Mouse (Mus musculus): ENCODE results near the gene Dlec1. TPM values are rescaled to one million over a fixed set of nuclear protein-coding genes. Genes with fewer than 3 reads are reported as not detected.

The Dlec1 gene
- polyA plus RNA-seq, 1 experiment from 2014 or later = 0.94 TPM

DNA sequence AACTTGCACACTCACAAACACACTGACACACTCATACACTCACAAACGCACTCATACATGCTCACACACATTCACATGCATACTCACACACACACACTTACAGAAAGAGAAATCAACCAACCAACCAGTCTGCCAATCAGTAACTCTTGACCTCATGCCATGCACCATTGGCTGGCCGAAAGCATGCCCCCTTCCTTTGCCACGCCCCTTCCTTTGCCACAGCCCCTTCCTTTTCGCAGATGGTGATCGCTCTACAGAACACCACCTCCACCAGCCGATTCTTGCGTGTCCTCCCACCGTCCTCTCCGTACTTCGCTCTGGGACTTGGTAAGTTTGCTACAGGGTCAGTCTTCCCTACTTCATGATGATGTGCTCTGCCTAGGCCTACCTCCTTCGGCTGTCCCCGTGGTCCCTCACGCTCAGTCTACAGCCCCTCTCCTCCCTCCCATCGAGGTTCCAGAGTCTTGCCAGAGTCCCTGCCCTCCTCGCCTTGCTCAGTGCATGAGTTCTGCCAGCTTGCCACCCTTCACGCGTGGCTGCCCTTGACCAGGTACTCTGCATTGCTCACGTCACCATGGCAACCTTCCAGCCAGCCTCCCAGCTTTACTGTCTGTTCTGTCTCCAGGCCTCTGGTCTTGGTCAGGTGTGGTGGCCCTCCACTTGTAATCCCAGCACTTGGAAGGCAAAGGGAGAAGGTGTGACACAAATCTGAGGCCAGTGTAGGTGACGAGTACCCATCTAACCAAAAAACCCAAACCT is 17.3 kb downstream of the Dlec1 start:
- no peaks in the 10 kb centered on the region for H3K27me3 ChIP-seq (replicated peaks)
- H3K4me2 ChIP-seq = no peak overlapping the region
- ATAC-seq (replicated peaks) = no peak
- H3K4me3 ChIP-seq = no peak overlapping the region
- H3K4me1 ChIP-seq = no peaks in the 10 kb centered on the region
- no peaks in the 10 kb centered on the region for H3K36me3 ChIP-seq (replicated peaks)
- 88% methylated on average over 19 of the region's 19 CpGs for WGBS
- no peak overlapping the region for H3K9ac ChIP-seq
- no peaks in the 10 kb centered on the region for H3K9me3 ChIP-seq
- no peak overlapping the region for H3K27ac ChIP-seq

DNA sequence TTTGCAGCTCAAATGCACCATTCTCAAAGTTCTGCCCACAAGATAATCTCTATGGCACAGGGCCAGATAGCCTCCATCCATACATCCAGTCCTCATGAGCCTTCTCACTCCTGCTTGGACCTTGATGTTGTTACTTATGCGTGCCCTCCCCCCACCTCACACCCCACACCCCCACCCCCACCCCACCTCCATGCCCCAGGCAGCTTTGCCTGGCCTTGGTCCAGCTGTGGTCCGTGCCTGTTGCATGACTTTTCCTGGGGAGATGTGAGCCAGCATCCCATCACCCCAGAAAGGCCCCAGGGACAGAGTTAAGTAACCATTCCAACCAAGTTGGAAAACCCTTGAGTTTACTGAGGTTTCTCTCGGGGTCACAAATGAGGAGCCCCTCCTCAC is 17.9 kb downstream of the Dlec1 start:
- 76% methylated on average over 3 of the region's 3 CpGs for WGBS
- no peak overlapping the region for H3K4me3 ChIP-seq
- no peaks in the 10 kb centered on the region for H3K36me3 ChIP-seq (replicated peaks)
- H3K4me2 ChIP-seq = no peak overlapping the region
- H3K4me1 ChIP-seq = no peaks in the 10 kb centered on the region
- ATAC-seq (replicated peaks) = no peak
- no peaks in the 10 kb centered on the region for H3K27me3 ChIP-seq (replicated peaks)
- H3K9ac ChIP-seq = no peak overlapping the region
- no peaks in the 10 kb centered on the region for H3K9me3 ChIP-seq
- no peak overlapping the region for H3K27ac ChIP-seq

DNA sequence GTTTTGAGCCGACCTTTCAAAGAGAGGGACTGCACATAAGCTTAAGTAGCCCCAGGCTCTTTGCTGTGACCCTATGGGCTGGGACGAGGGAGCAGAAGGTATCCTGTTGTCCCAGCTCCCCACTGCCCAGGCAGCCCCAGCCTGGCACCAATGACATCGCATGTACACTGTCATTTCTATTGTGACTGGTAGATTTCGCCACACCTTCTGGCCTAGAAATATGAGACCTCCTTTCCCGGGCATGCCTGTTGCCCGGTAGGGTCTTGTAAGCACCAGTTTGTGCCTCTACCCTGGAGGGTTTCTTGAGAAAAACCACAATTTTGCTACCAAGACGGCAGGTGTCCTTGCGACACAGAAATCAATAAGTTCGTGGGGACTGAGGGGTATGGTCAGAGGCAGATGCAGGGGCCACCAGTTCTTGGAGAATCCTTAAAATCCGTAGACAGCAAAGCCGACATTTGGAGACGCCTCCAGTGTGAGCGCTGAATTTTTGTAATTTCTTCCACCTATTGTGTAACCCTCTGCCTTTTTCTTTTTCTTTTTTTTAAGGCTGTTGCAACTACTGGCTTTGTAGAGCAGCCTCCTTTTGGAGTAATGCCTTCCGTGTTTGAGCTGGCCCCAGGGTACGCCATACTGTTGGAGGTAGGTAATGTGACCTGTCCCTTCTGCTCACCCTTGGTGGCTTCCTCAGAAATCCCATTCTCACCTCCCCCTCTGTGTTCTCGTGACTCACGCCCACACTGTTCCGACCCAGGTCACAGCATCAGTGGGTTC is 20.5 kb downstream of the Dlec1 start:
- Histone ChIP-seq H3K27me3 (replicated peaks) (no peaks in the 10 kb centered on the region), H3K4me1 (no peaks in the 10 kb centered on the region), H3K4me2 (no peak overlapping the region), H3K27ac (no peak overlapping the region), H3K9ac (no peak overlapping the region), H3K4me3 (no peak overlapping the region), H3K36me3 (replicated peaks) (no peaks in the 10 kb centered on the region), H3K9me3 (no peaks in the 10 kb centered on the region)
- WGBS = 87% methylated on average over 18 of the region's 18 CpGs
- no peak for ATAC-seq (replicated peaks)

DNA sequence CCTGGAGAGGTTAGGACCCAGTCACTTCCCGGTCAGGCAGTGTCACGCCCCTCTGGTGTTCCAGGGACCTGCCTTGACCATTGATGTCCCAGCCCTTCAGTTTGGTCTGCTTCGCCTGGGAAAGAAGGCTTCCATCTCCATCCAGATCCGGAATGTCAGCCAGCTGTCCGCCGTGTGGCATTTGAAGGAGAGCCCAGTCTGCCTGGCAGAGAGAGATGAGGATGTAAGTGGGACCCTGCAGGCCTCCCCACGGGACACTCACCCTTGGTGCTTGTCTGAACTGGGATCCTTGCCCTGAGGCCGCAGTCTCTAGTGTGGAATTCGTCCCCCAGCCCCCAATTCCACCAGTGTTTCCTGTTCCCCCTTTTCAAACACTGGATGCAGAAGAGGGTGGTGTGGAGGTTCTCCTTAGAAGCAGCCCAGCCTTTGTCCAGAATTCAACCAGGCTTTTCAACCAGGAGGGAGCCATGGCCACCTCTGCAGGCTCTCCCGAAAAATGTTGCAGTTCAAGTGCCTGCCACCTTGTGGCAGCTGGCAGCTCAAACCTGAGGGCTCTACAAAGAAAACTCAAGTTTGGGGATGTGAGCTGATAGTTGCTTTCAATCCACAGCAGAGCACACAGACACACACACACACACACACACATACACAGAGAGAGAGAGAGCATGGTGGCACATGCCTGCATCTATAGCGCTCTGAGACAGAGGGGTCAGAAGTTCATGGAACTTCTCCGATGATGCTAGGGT is 26.3 kb downstream of the Dlec1 start:
- H3K4me2 ChIP-seq = no peak overlapping the region
- no peak for ATAC-seq (replicated peaks)
- WGBS = 83% methylated on average over 12 of the region's 12 CpGs

DNA sequence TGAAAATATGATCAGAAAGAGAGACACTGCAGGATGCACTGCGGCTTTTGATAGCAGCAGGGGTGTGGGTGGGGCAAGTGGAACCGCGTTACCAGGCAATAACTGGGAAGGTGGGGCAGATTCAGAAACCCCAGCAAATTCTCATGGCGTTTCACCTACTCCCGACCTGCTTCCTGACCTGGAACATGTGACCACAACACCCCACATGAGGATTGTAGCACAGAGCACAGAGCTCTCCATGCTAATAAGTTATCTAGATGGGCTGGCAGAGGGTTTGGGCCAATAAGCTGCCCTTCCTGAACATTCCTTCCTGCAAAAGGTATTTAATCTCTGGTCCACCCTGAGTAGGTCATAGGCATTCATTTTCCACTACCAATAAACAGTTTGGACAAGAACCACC is 28.4 kb downstream of the Dlec1 start:
- 63% methylated on average over 5 of the region's 5 CpGs for WGBS
- no peak for ATAC-seq (replicated peaks)

More for the DNA sequence above, 26.3 kb downstream of the Dlec1 start:
- H3K9ac ChIP-seq = no peak overlapping the region
- no peak overlapping the region for H3K4me3 ChIP-seq
- H3K36me3 ChIP-seq (replicated peaks) = no peaks in the 10 kb centered on the region
- no peak overlapping the region for H3K27ac ChIP-seq
- no peaks in the 10 kb centered on the region for H3K4me1 ChIP-seq
- H3K27me3 ChIP-seq (replicated peaks) = no peaks in the 10 kb centered on the region
- H3K9me3 ChIP-seq = no peaks in the 10 kb centered on the region

DNA sequence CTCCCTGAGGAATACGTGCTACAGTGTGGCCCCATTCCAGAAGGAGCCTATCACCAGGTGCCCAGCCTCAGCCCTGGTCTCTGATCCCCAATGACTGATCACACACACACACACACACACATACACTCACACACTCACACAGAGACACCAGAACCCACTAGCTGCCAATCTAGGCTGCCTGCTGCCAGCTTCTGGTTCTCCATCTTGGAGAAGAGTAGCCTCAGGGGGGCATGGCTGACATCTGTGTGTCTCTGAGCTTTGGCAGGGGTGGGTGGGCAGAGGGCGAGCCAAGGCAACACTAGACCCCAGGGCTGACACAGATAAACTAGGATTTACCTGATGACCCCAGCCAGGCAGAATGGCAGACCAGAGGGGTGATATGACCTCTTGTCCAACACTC is 36.6 kb downstream of the Dlec1 start:
- Histone ChIP-seq H3K27me3 (replicated peaks) (no peaks in the 10 kb centered on the region), H3K36me3 (replicated peaks) (no peaks in the 10 kb centered on the region), H3K27ac (no peak overlapping the region), H3K4me1 (no peaks in the 10 kb centered on the region), H3K9me3 (no peaks in the 10 kb centered on the region), H3K9ac (no peak overlapping the region), H3K4me3 (no peak overlapping the region), H3K4me2 (no peak overlapping the region)
- ATAC-seq (replicated peaks) = no peak
- 90% methylated on average over 2 of the region's 2 CpGs for WGBS

More for the DNA sequence above, 28.4 kb downstream of the Dlec1 start:
- Histone ChIP-seq H3K9me3 (no peaks in the 10 kb centered on the region), H3K4me1 (no peaks in the 10 kb centered on the region), H3K4me2 (no peak overlapping the region), H3K9ac (no peak overlapping the region), H3K27me3 (replicated peaks) (no peaks in the 10 kb centered on the region), H3K4me3 (no peak overlapping the region), H3K27ac (no peak overlapping the region), H3K36me3 (replicated peaks) (no peaks in the 10 kb centered on the region)

DNA sequence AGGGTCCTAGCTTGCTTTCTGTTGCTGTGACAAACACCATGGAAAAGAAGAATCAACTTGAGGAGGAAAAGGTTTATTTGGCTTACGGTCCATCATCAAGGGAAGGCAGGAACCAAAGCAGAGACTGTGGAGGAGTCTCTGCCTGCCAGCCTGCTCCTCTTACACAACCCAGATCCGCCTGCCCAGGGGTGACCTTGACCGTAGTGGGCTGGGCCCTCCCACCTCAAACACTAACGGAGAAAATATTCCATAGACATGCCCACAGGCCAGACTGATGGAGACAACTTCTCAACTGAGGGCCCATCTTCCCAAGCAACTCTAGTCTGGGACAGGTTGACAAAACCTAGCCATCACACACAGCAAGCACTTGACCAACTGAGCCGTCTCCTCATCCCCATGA is 39.8 kb downstream of the Dlec1 start:
- ATAC-seq (replicated peaks) = no peak
- Histone ChIP-seq H3K9me3 (no peaks in the 10 kb centered on the region), H3K27me3 (replicated peaks) (no peaks in the 10 kb centered on the region), H3K4me2 (no peak overlapping the region), H3K36me3 (replicated peaks) (no peaks in the 10 kb centered on the region), H3K27ac (no peak overlapping the region), H3K4me1 (no peaks in the 10 kb centered on the region), H3K9ac (no peak overlapping the region), H3K4me3 (no peak overlapping the region)
- WGBS = 88% methylated on average over 5 of the region's 5 CpGs

DNA sequence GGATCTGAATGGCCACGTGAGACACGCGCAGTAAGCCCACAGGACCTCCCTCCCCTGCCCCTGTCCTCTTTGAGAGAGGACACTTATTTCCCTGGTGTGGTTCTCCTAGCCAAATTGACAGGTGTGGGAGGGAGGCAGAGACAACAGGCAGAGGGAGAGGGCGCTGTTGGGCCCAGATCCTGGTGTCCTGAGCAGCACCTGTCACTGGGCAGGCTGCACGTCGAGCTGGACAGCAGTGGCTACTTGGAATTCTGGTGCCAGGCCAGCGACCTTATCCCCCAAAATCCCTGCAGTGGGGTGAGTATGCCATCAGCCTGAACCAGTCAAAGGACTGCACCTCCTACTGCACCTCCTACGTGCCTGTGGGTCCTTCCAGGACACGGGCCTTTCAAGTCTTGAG is 41.1 kb downstream of the Dlec1 start:
- no peak overlapping the region for H3K9ac ChIP-seq
- no peak for ATAC-seq (replicated peaks)
- H3K27ac ChIP-seq = no peak overlapping the region
- no peak overlapping the region for H3K4me3 ChIP-seq
- H3K4me1 ChIP-seq = no peaks in the 10 kb centered on the region
- H3K9me3 ChIP-seq = no peaks in the 10 kb centered on the region
- no peaks in the 10 kb centered on the region for H3K36me3 ChIP-seq (replicated peaks)
- no peak overlapping the region for H3K4me2 ChIP-seq
- WGBS = 72% methylated on average over 9 of the region's 9 CpGs
- H3K27me3 ChIP-seq (replicated peaks) = no peaks in the 10 kb centered on the region

DNA sequence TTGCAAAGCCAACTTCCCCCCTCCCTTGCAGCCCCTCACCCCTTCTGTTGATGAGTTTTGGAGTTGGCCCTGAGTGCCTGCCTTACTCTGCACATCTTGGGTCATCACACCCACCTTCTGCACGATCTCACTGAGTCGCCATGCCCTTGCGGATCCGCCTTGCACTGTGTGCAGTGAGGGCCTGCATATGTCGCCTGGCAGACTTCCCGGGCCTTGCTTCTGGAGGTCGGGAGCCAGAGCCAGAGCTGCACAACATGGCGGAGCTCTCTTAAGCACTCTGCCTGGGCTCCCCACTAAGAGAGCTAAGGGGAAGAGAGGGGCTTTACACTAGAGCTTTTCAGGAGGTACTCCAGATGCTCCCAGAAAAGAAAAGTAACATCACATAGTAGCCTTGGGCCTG is 42.4 kb downstream of the Dlec1 start:
- no peaks in the 10 kb centered on the region for H3K9me3 ChIP-seq
- H3K9ac ChIP-seq = no peak overlapping the region
- 84% methylated on average over 8 of the region's 8 CpGs for WGBS
- no peak for ATAC-seq (replicated peaks)
- no peaks in the 10 kb centered on the region for H3K36me3 ChIP-seq (replicated peaks)
- no peaks in the 10 kb centered on the region for H3K4me1 ChIP-seq
- no peak overlapping the region for H3K27ac ChIP-seq
- no peak overlapping the region for H3K4me2 ChIP-seq
- no peaks in the 10 kb centered on the region for H3K27me3 ChIP-seq (replicated peaks)
- no peak overlapping the region for H3K4me3 ChIP-seq

DNA sequence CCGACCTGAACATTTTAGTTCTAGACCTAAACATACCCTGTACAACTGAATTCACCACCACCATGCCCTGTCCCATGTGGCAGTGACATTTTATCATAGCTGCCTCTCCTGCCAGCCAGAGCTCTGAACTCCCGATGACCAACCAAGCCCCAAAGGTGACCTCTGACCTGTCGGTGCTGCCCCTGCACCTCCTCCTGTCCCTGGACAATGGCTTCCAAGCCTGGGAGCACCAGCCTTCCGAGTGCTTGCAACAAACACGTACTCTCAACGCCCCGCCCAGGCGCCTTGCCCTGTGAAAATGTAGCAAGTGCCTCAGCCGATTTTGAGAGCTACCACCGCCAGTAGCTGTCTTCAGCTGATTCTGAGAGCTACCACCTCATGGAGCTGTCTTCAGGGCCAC is 42.9 kb downstream of the Dlec1 start:
- Histone ChIP-seq H3K36me3 (replicated peaks) (no peaks in the 10 kb centered on the region), H3K27me3 (replicated peaks) (no peaks in the 10 kb centered on the region), H3K4me2 (no peak overlapping the region), H3K27ac (no peak overlapping the region), H3K4me1 (no peaks in the 10 kb centered on the region), H3K9me3 (no peaks in the 10 kb centered on the region), H3K9ac (no peak overlapping the region), H3K4me3 (no peak overlapping the region)
- WGBS = 49% methylated on average over 10 of the region's 10 CpGs
- ATAC-seq (replicated peaks) = no peak

DNA sequence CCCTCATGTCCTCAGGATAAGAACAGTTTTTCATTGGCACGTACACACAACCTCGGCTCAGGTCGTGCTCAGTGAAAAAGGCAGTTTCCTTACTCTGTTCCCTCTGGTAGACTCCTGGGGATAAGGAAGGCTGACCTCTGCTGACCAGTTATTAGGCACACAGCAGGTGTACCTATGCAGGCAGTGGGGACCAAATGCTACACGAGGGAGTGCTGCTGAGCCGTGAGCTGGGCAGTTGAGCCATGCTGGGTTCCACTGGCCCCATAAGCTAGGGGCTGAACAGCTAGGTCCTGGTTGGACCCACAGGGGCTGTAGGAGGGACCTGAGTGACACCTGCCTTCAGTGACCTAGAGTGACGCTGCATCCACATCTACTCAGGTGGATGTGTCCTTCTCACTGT is 43.4 kb downstream of the Dlec1 start:
- ATAC-seq (replicated peaks) = no peak
- no peak overlapping the region for H3K9ac ChIP-seq
- no peak overlapping the region for H3K4me2 ChIP-seq
- H3K27me3 ChIP-seq (replicated peaks) = no peaks in the 10 kb centered on the region
- H3K4me1 ChIP-seq = no peaks in the 10 kb centered on the region
- no peaks in the 10 kb centered on the region for H3K9me3 ChIP-seq
- H3K27ac ChIP-seq = no peak overlapping the region
- 64% methylated on average over 6 of the region's 6 CpGs for WGBS
- H3K4me3 ChIP-seq = no peak overlapping the region
- no peaks in the 10 kb centered on the region for H3K36me3 ChIP-seq (replicated peaks)

DNA sequence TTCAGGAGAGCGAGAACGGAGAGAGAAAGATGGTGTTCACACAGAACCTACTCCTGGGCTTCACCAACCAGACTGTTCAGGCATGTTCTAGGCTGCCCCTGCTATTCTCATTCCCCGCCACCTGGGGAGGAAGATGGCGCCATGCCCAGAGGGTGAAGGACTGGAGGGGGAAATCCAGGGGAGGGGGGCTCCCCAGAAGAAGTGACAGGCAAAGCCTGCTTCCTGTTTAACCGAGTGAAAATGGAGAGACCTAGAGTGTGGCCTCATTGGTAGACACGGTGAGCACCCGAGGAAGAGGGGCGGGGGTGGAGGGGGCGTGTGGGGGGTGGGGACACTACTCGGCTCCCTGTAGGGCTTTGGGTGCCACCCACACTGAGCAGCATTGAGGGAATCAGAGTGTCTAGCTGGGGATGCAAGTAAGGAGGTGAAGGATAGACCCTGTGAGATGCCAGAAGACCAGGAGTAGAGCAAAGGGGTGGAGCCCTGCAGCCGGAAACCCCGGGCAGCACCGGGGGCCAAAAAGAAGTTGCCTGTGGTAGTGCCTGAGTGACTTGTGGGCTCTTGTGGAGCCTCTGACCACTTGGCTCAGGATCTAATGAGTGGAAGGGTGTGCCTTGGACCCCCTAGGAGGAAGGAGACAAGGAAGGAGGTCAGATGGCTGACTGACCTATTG is 44.0 kb downstream of the Dlec1 start:
- no peak overlapping the region for H3K4me2 ChIP-seq
- H3K27ac ChIP-seq = no peak overlapping the region
- H3K27me3 ChIP-seq (replicated peaks) = no peaks in the 10 kb centered on the region
- no peaks in the 10 kb centered on the region for H3K9me3 ChIP-seq
- 81% methylated on average over 13 of the region's 13 CpGs for WGBS
- H3K4me3 ChIP-seq = no peak overlapping the region
- H3K36me3 ChIP-seq (replicated peaks) = no peaks in the 10 kb centered on the region
- no peak overlapping the region for H3K9ac ChIP-seq
- no peak for ATAC-seq (replicated peaks)
- H3K4me1 ChIP-seq = no peaks in the 10 kb centered on the region
